Mouse (Mus musculus): Measurements from ENCODE around the gene Madd.

DNA sequence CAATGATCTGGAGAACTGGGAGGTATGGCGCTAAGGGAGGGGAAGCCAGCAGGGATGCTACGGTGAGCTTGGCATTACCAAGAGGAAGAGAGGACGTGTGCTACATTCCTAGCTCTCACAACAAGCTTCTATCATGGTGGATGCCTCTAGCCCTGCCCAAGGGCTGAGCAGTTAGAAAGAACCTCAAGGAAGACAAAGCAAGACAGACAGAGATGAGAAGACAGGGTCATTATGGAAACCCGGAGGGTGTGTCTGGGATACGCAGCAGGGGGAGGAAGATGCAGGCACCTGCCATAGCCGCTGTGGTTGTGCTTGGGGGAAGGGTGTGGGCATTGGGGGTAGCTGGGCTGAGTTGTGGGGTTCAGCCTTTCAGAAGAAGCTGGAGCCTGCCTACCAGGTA, 60.1 kb downstream of the Madd start:
- TF ChIP-seq POLR2A (IDR thresholded peaks at IDR 0.05; ENCODE audit: extremely low read depth, insufficient read depth, low read length): no peak
- TF ChIP-seq CTCF (IDR thresholded peaks at IDR 0.05; ENCODE audit: low read depth, low read length): no peak
